Mouse (Mus musculus) ovary, postnatal 10 days (tissue): ENCODE measurements around the gene Gm5767.

Source experiments
- DNase-seq: peaks from one replicate; pipeline ENCODE4 v3.0.0; 2022; ENCODE audit warnings: low spot score

Gm5767 gene

DNA sequence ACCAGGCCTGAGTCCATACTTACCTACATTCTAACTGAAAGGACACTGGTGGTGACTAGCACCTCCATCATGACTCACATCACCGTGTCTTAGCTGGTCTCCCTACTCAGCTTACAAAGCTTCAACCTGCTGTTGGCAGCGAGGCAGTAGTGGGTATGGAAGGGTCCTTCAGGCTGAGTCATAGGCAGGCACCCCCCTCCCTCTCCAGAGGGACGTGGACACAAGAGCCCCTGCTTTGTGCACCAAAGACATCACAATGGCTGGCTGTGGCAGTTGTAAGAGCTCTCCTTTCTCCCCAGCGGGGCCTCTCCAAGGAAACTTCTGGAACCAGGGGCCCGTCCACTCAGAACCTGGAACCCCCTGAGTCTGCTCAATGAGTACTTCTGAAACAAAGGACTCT, at the start of gene Gm5767:
Gene Gm5767 (plus strand): TSS at position 301 of the 400 bp plus-strand sequence.
- DNase-seq: no peak

DNA sequence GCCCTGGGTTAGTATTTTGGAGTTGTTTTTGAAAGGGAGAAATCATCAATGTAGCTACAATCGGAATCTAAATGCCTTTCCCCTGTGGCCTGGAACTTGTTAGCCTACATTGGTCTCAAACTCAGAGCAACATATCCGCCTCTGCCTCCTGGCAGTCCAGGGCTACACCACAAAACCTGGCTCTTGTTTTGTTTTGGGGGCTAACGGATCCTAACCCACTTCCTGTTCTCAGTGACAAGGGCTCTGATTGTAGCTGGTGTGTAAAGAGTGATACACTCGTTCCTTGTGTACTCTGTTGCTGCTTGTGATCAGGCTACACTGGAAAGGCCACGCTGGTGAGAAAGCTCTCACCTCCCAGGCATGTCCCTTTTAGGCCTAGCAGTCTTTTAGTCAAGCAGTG, 49.1 kb upstream of the Gm5767 start:
- DNase-seq: no peak

DNA sequence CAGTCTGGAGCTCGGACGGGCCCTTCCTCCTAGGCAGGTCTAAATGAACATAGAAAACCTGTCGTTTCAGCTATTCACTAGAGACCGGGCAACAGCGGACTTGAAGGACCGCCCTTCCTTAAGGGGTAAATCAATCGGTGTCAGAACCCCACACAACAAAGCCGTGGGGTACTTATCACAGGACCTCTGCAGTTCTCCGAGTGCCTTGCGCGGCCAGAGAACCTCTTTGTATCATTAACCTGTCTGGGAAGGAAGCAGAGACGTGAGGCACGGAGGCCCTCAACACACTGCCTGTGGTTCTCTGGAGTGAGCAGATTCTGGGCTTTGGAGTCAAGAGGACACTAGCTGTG, 43.7 kb upstream of the Gm5767 start:
- DNase-seq: peak; percentile 13

DNA sequence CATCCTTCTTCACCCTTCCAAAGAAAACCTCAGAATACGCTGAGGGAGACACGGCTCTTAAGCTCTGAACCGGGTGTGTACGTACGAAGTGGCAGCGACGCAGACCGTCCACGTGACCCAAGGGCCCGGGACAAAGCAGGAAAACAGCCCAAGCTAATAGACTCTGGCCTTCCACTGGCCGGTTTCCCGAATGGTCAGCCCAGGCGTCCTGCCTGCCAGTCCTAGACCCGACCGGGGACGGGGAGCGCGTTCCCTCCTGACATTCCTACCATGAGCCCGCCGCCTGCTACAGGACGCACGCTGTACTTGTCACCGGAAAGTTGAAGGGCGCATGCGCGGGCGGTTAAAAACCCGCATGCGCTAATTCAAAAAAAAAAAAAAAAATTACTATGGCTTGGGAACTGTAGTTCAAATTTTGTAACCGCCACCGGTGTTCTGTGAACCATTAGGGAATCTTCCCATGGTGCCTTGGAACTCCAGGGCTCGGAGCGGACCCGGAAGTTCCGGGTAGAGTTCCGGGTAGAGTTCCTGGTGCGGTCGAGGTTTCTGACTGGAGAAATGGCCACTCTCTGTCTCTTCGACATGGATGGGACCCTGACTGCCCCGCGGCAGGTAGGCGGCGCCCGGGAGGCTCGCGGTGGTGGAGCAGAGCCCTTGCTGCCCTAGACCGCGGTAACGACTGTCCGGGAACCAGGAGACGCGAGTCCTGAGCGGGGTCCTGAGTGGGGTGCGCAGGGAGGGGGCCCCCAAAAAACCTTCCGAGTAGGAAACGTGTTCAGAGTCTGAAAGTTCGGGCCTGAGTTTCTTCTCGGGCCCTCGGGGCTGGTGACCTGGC, 43.1 kb upstream of the Gm5767 start, which contains the start of the genes Pmm2 and Tmem186:
Gene Pmm2 (plus strand): TSS at position 458 of the 835 bp plus-strand sequence.
Gene Tmem186 (minus strand): TSS at position 496 of the 835 bp plus-strand sequence.
- DNase-seq: peak; percentile 55

DNA sequence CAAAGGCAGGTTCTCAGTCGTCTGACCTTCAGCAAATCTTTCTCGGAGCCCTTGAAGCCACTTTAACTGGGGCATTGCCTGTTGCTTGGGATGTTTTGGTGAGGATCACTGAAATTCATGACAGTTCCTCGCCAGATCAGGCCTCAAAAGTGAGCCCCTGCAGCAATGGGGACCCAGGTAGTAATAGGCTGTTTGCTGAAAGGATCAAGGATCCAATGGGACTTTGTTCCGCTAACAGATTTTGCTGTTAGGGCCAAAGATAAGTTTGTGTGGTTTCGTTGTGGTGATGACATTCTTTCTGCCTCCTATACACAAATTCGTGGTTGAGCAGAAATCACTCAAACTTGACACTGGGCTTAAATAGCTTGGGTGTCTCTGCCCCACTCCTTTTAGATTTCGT, 42.4 kb upstream of the Gm5767 start:
- no peak for DNase-seq

DNA sequence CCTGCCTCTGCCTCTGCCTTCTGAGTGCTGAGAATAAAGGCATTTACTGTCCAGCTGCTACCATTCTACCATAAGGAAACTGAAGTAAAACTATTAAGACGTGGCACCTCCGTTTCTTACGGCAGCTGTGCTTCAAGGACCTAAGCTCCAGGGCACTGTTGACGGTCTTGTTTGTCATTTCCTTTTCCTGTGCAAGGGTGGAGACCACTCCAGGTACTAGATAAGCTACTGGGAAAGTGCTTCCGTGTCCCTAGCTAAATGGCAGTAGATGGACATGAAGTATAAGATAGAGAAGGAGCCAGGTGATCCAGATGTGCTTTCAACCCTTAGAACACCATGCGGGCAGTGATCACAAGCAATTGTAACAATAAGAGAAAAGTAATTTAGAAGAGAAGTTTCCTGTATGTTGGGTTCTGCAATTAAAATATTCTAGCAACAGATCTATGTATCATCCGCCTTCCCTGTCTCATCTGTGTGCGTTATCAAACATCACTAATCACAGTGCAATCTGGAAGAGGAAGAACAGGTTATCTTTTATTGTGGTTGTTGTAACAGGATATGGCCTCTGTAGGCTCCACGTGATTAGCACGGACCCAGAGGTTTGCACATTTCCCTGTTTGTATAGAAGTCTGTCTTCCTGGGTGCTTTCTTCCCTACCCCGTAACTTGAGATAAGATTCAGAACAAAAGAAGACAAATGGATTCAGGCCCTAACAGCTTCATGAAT, 40.9 kb upstream of the Gm5767 start:
- DNase-seq: no peak

DNA sequence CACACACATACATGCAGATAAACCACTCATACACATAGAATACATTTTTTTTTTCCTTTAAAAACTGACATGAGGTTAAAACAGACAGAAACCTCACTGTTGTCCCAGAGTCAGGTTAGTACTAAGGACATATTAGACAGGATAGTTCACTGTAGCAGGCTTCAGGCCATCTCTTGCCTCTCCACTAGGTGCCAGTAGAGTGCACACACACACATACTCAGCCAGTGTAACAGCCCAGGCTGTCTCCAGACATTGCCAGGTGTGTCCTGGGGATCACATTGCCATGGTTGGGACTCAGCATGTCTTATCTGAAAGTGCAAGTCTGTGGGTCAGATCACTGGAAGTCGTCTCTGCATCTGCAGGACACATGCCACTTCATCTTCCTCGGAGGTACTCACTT, 36.7 kb upstream of the Gm5767 start:
- DNase-seq: no peak

DNA sequence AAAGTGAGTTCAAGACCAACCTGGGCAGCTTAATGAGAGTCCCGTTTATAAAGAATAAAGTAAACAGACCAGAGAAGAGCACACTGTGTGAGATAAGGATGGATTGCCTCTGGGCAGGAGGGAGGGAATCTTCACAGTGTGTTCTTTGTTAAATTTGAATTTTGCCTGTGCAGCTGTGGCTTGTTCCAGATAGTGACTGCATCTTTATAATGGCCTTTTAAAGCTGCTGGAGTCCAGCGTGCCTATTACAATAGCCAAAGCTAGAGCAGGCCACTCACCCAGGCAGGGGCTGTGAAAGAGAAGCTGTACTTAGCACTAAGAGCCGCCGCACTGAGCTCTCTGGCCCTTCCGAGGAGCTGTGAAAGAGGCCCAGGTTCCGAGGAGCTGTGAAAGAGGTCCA, 35.0 kb upstream of the Gm5767 start:
- DNase-seq: no peak

DNA sequence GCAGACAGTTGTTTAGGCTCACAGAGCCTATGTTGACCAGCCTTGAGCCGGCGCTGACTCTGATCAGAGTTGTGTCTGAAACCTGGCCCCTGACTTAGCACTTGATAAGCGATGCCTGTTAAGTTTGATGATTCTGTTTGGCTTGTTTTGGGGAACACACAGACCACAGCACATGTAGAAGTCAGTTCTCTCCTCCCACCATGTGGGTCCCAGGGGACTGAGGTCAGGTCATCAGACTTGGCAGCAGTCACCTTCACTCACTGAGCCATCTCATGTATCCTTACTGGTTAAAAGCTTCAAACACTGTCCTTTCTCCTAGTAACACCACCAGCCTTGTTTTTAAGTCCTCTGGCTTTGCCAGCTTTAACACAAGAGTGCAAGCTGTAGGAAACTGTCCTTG, 30.6 kb upstream of the Gm5767 start:
- no peak for DNase-seq

DNA sequence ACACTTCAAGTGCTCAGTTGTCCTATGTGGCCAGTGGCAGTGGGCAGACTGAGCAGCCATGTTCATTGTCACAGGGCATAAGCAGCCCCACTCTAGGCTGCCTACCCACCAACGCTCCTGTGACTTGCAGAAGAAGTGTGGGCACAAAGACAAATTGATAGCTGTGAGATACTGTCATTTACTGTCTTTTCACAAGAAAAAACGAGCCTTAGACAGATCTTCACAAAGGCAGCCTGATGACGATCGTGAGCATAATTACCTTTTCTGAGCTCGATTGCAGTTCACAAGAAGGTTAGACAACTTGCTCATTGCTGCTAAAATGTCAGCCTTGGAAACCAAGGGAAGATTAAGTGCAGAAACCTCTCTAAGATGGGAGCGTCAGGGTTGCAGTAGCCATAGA, 25.5 kb upstream of the Gm5767 start:
- no peak for DNase-seq

DNA sequence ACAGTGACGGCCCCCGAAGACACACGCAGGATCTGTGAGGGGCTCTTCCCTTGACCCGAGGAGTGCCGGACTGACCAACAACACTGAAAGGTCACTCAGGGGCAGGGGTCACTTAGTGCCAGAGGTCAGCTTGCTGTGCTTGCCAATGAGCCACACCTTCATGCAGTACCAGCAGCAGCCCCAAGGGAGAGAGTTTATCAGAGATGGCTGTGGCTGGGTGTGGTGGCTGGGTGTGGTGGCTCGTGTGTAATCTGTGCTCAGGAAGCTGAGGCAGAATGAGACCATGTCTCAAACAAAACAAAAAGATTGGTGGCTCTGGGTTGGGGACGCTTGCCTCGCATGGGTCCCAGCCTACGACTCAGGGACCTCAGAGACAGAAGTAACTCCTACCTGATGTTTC, 25.0 kb upstream of the Gm5767 start:
- no peak for DNase-seq

DNA sequence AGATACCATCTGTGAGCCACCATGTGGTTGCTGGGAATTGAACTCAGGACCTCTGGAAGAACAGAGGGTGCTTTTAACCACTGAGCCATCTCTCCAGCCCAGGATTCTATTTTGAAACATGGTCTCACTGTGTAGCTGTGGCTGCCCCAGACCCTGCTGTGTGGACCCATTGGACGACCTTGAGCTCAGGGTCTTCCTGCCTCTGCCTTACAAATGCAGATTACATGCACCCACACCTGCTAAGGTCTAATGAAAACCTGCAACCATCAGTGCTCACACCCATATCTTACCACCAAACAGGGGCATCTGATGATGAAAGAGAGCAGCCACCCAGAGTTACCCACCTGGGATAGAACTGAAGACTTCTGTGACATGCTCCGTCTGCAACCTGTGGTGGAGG, 24.3 kb upstream of the Gm5767 start:
- DNase-seq: no peak

DNA sequence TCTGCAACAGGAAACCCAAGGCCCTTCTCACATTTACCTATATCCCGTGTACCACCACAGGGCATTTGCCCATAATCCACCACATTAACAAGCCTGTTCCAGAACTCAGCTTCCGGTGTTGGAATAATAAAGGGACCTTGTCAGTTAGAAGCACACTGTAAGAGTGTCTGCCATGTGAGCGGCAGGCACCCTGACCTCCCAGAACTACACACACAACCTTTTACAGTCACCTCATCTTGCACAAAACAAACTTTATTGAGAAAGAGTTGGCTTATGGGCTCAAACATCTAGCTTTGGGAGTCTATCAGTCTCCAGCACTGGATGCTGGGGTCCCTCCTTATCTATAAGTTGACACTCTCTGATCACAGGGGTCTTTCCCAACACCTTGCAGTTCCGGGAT, 22.2 kb upstream of the Gm5767 start:
- no peak for DNase-seq

DNA sequence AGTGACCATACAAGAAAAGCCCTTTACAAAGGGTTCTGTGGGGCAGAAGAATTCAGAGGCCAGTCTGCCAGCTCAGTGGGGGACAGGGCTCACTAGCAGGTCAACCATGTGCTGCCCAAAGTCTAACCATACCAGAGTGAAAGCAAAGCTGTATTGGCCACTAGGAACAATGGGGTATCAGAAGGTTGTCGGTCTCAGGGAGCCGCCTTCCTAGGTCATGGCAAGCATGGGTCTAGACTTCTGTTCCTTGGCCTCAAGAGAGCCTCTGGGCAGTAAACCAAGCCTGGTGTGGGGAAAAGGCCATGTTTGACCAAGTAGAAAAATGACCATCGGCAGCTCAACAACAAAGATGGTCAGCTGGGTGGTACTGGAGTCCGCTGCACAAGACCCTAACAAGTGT, 21.8 kb upstream of the Gm5767 start:
- DNase-seq: no peak

DNA sequence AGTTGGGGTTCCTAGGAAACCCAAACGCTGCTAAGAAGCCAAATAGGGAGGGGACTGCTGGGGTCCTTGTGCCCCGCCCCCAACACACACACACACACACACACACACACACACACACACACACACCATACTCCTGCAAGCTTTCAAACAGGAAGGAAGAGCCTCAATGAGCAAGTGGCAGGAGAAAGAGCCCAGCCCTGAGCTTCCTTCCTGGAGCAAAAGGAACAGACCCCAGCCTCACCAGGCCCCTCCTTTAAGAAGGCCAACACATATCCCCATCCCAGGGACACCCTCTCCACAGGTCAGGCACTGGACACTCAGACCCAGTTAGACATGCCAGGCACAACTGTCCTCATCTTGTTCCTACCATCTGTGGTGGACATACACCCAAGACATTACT, 17.5 kb upstream of the Gm5767 start:
- no peak for DNase-seq

DNA sequence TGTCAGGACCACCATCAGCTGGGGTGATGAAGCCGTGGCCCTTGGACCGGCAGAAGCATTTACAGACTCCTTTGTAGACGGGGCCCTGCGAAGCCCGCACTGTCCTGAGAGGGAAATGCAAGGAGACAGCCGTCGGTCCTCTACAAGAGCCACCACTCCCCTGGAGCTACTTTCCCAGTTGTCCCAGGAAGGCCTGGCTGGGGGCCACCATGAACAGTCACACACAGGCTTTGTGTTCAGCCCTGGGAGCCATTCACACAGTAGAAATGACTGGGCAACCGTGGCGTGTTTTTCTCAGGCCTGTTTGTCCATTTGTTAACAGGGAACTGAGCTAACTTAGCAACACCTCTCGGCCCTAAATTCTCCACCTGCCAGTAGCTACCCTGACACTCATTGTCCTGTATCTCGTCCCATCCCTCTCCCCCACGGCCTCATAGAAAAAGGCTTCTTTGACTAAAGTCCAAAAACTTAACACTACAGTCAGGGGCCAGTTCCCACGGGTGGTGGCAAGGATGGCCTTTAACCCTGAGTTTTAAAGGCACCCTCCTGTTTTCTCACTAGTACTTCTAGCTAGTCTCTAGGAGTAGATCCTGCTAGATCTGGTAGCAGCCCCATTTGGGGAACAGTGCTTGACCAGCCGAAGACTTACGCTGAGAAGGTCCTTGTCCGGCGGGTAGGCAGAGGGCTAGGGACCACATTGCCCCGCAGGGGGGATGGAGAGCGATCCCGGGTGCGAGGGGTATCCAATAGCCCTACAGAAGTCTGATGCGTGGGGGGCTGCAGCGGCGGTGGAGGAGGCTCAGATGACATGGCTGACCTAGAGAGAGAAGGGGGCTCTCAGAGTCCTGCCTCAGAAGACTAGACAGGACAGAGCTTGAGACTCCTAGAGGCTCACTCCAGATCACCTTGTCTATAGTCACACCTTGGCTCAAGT, 16.7 kb upstream of the Gm5767 start:
- no peak for DNase-seq

DNA sequence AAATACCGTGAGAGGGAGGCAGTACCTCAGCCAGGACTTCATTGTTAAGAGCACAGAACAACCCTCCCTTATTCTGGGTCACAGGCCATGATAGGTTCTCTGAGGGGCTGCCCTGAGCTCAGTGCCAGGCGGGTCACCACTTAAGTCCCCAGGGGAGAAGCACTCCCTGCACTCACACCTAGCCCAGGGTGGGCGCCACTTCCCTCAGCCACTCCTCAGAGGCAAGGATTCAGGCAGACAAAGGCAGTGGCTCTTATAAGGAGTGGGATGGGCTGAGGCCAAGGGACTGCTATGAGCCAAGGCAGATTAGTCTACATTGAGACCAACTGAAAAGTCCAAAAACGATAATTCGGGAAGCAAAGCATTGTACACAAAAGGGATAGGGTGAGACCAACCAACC, 15.2 kb upstream of the Gm5767 start:
- DNase-seq: no peak

DNA sequence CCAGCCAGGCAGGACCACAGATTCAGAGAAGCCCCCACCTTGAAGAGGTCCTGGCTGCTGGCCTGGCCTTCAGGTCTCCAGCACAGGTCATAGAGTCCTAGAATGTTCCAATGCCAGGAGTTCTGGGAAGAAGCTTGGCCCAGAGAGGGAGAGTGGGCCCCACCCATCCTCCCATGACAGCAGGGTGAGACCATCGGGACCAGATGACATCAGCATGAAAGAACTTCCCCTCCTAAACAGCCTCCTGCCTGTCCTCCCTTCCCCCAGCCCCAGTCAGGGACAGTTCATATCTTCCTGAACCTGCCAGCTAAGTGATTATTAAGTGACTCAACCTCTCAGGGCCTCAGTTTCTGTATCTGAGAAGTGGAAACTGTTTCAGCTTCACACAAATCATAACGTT, 14.1 kb upstream of the Gm5767 start:
- DNase-seq: no peak

DNA sequence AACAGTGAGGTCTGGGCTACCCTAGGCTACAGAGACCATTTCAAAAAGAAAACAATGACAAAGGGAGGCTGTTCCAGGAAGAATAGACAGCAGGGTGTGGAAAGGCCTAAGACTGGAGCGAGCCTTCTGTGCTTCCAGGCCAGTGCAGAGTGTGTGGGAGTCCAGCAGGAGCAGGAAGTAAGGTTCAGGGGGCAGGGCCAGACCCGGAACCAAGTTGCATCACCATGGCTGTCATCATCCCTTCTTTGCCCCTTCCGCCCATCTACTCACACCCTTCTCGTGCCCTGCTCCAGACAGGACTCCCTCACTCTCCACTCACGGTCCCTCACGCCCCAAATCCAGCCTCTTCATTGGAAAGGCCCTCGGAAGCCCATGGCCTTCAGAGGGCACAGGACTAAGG, 13.3 kb upstream of the Gm5767 start:
- no peak for DNase-seq

DNA sequence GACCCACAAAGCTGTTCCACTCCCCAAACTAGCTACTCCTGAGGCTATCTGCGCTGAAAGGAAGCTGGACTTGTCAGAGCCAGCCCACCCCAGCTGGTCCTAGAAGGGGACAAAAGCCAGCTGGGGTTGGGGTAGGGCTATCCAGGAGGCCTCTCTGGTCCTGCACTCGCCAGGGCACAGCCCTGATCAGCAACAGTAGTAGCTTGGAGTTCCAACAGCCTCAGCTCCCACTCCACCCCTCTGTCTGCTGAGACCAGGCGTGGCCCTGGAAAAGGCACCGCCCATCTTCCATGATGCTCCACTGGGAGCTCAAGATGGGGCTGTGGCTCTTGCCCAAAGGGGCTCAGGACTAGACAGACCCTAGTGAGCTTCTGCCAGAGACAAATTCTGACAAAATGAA, 12.8 kb upstream of the Gm5767 start:
- DNase-seq: no peak

DNA sequence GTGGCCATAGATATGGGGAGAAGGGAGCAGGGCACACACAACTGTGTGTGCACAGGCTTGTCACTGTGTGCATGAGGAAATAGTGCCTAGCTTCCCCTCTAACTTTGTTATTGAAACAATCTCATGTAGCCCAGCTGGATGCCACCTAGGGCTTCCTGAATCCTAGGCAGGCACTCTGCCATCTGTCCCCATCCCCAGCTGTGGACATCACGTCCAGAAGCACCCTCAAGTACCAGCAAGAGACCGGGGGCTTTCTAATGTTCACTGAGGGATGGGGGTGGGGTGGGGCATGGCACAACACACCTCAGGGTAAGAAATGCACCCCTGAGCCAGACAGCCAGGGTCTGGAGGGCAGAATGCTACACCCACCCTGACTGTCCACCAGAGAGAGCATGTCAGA, 12.2 kb upstream of the Gm5767 start:
- no peak for DNase-seq

DNA sequence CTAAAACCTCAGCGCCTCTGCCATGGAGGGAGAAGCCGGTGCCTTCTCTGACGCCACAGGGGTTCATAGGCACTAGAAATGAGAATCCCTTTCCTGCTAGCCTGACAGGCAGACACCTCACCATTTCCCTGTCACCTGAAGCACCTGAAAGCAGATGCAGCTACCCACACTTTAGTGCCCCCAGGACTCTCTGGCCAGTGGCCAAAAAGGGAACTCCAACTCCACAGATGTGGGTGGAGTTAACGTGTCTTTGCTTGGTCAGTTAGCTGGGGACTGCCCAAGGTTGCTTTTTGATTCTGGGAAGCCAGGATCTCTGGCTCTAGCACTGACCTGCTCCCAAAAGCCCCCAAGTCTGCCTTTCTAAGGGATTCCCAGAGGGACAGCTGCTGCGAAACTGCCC, 11.1 kb upstream of the Gm5767 start:
- no peak for DNase-seq
